In the genomic region with DNA sequence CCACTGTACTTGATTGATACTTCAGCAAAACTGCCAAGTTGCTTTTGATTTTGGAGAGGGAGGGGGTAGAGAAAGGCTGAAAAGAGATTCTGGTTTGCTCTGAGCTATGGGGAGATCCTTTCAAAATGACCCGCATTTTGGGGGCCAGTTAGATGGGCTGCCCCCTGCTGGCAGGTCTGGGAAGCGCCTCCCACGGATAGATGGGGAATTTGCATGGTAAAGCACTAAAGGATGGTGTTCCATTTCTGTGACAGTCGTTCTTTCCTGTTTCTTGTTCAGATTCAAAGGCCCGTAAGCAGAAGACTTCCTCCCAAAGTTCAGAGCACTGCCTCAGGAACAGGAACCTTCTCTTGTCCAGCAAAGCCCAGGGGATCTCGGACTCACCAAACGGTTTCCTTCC, we compare ENCODE assay signal across 9 mouse cellular contexts. TPM values are rescaled to one million over a fixed set of nuclear protein-coding genes. Genes with fewer than 3 reads are reported as not detected.
DNase-seq lines count a peak whose midpoint lies in the region; ATAC-seq lines count a peak whose summit lies in the region.
"Had no signal": no experiment of that assay in that cellular context is flagged by ENCODE, and none has a peak within 500 bp of the region (broad histone marks: within the 10 kb centered on the region; RNA-seq: fewer than 3 reads in every experiment).

No protein-coding gene starts in this region.

- DNase-seq in hindbrain, embryonic 14.5 days (ENCODE audit: low spot score) = peak; percentile 25
- peak; percentile 70 for DNase-seq in CD4-positive, CD25-positive, alpha-beta regulatory T cell, adult 2 months (ENCODE audit: low read depth, low spot score)
- peak; percentile 51 for DNase-seq in adrenal gland, postnatal 25 days
- DNase-seq in embryonic facial prominence, embryonic 11.5 days (ENCODE audit: low spot score) = peak; percentile 26
- peak; percentile 28 to 75 for DNase-seq in kidney, postnatal 36 days
- peak; percentile 25 to 48 for DNase-seq in natural killer cell, adult 2 months (ENCODE audit: low spot score in 2 of 2)
- DNase-seq in thymus, postnatal 14 days = peak; percentile 68

- H3K4me2 ChIP-seq in hindbrain, embryonic 14.5 days (replicated peaks) = no peak overlapping the region
- no peak overlapping the region for H3K4me2 ChIP-seq in hindbrain, embryonic 12.5 days (replicated peaks)
- no peak overlapping the region for H3K4me2 ChIP-seq in embryonic facial prominence, embryonic 11.5 days (ENCODE audit: low read depth, low read length)
- H3K4me2 ChIP-seq: embryonic facial prominence, embryonic 13.5 days had no signal

- H3K9ac ChIP-seq in hindbrain, embryonic 14.5 days = no peak overlapping the region
- H3K9ac ChIP-seq in hindbrain, embryonic 12.5 days = no peak overlapping the region
- no peak overlapping the region for H3K9ac ChIP-seq in embryonic facial prominence, embryonic 11.5 days (replicated peaks; ENCODE audit: low read length)
- H3K9ac ChIP-seq: embryonic facial prominence, embryonic 13.5 days had no signal

- ATAC-seq in hindbrain, embryonic 14.5 days (ENCODE audit: low FRiP score) = no peak
- ATAC-seq in hindbrain, embryonic 12.5 days (ENCODE audit: low FRiP score) = no peak
- no peak for ATAC-seq in embryonic facial prominence, embryonic 11.5 days (replicated peaks; ENCODE audit: insufficient number of reproducible peaks, low FRiP score, low TSS enrichment, low read depth)

- H3K27ac ChIP-seq in hindbrain, embryonic 14.5 days = no peak overlapping the region
- no peak overlapping the region for H3K27ac ChIP-seq in hindbrain, embryonic 12.5 days
- no peak overlapping the region for H3K27ac ChIP-seq in embryonic facial prominence, embryonic 11.5 days (replicated peaks; ENCODE audit: low read depth, low read length)
- H3K27ac ChIP-seq: embryonic facial prominence, embryonic 13.5 days had no signal

- no peaks in the 10 kb centered on the region for H3K27me3 ChIP-seq in hindbrain, embryonic 14.5 days (ENCODE audit: control insufficient read depth, insufficient read depth, low read length)
- H3K27me3 ChIP-seq in hindbrain, embryonic 12.5 days = no peaks in the 10 kb centered on the region
- no peaks in the 10 kb centered on the region for H3K27me3 ChIP-seq in embryonic facial prominence, embryonic 11.5 days (ENCODE audit: control insufficient read depth, insufficient read depth, low read length)
- H3K27me3 ChIP-seq: embryonic facial prominence, embryonic 13.5 days had no signal

- no peaks in the 10 kb centered on the region for H3K4me1 ChIP-seq in hindbrain, embryonic 14.5 days (replicated peaks; ENCODE audit: control insufficient read depth, insufficient read depth, low read length)
- no peaks in the 10 kb centered on the region for H3K4me1 ChIP-seq in hindbrain, embryonic 12.5 days
- H3K4me1 ChIP-seq in embryonic facial prominence, embryonic 11.5 days (ENCODE audit: control insufficient read depth, insufficient read depth, low read length) = no peaks in the 10 kb centered on the region
- H3K4me1 ChIP-seq: embryonic facial prominence, embryonic 13.5 days had no signal

- H3K4me3 ChIP-seq in hindbrain, embryonic 14.5 days (replicated peaks; ENCODE audit: low read length) = no peak overlapping the region
- H3K4me3 ChIP-seq in hindbrain, embryonic 12.5 days = no peak overlapping the region
- H3K4me3 ChIP-seq in embryonic facial prominence, embryonic 11.5 days (ENCODE audit: low read depth, low read length) = no peak overlapping the region
- H3K4me3 ChIP-seq: embryonic facial prominence, embryonic 13.5 days had no signal

- WGBS in hindbrain, embryonic 14.5 days = 49% methylated on average over 7 of the region's 7 CpGs
- 43% methylated on average over 7 of the region's 7 CpGs for WGBS in hindbrain, embryonic 12.5 days
- 48% methylated on average over 7 of the region's 7 CpGs for WGBS in embryonic facial prominence, embryonic 11.5 days

- H3K36me3 ChIP-seq in hindbrain, embryonic 14.5 days (replicated peaks; ENCODE audit: control insufficient read depth, insufficient read depth) = peaks cover 71% of the 10 kb centered on the region
- peaks cover 35% of the 10 kb centered on the region for H3K36me3 ChIP-seq in hindbrain, embryonic 12.5 days
- no peaks in the 10 kb centered on the region for H3K36me3 ChIP-seq in embryonic facial prominence, embryonic 11.5 days (replicated peaks; ENCODE audit: control insufficient read depth, insufficient read depth, low read depth, low read length)

- no peaks in the 10 kb centered on the region for H3K9me3 ChIP-seq in hindbrain, embryonic 14.5 days (ENCODE audit: control insufficient read depth, low read length)
- H3K9me3 ChIP-seq in hindbrain, embryonic 12.5 days (replicated peaks) = no peaks in the 10 kb centered on the region
- no peaks in the 10 kb centered on the region for H3K9me3 ChIP-seq in embryonic facial prominence, embryonic 11.5 days (replicated peaks; ENCODE audit: control insufficient read depth, low read length)
- H3K9me3 ChIP-seq: embryonic facial prominence, embryonic 13.5 days had no signal

RNA-seq across cellular contexts. Expression of a gene that starts 42.5 kb away (rescaled TPM):
- polyA plus RNA-seq in hindbrain, embryonic 14.5 days (2014; fragmentation: Nextera tagmentation; extraction: Ambion mirVana) = 6.9 and 8.1 TPM in 2 replicates
- 8.0 and 9.5 TPM in 2 replicates for polyA plus RNA-seq in hindbrain, embryonic 12.5 days (2016; fragmentation: Nextera tagmentation; extraction: Ambion mirVana)
- 14.1 and 16.9 TPM in 2 replicates for total RNA-seq in adrenal gland, postnatal 25 days (2021)
- 3.2 and 5.0 TPM in 2 replicates for polyA plus RNA-seq in embryonic facial prominence, embryonic 11.5 days (2014; fragmentation: Nextera tagmentation; extraction: Ambion mirVana)
